In genomic region chr8:89153605-89154004, GRCm38 (mm10) we compare ENCODE assay signal across 17 mouse cellular contexts.
"Had no signal": no experiment of that assay in that cellular context is flagged by ENCODE, and none has a peak within 500 bp of the region (broad histone marks: within the 10 kb centered on the region; RNA-seq: fewer than 3 reads in every experiment).

No protein-coding gene starts in this region.

- ATAC-seq: liver, embryonic 12.5 days; midbrain, embryonic 15.5 days had no signal

- H3K4me1 ChIP-seq: liver, embryonic 12.5 days had no signal

- H3K27ac ChIP-seq: liver, embryonic 12.5 days; liver, embryonic 14.5 days; midbrain, embryonic 10.5 days; neural tube, embryonic 13.5 days; neural tube, embryonic 15.5 days had no signal

- H3K36me3 ChIP-seq: liver, embryonic 12.5 days; midbrain, embryonic 10.5 days; midbrain, embryonic 13.5 days; midbrain, embryonic 15.5 days; neural tube, embryonic 13.5 days; neural tube, embryonic 15.5 days had no signal

- H3K9me3 ChIP-seq: liver, embryonic 12.5 days; midbrain, embryonic 10.5 days; midbrain, embryonic 13.5 days; midbrain, embryonic 15.5 days; neural tube, embryonic 13.5 days; neural tube, embryonic 15.5 days had no signal

- H3K27me3 ChIP-seq: liver, embryonic 12.5 days; midbrain, embryonic 13.5 days; midbrain, embryonic 15.5 days; neural tube, embryonic 13.5 days had no signal

- H3K4me3 ChIP-seq: liver, embryonic 12.5 days; midbrain, embryonic 10.5 days; midbrain, embryonic 13.5 days; midbrain, embryonic 15.5 days; myocyte; neural tube, embryonic 13.5 days; neural tube, embryonic 15.5 days had no signal

- H3K9ac ChIP-seq: liver, embryonic 12.5 days; liver, embryonic 14.5 days; midbrain, embryonic 13.5 days; midbrain, embryonic 15.5 days; neural tube, embryonic 15.5 days had no signal

- DNase-seq: lung, adult 2 months; lung, postnatal 10 days; right cerebral cortex, adult 18-20 months; right cerebral cortex, postnatal 25 days; right cerebral cortex, postnatal 4 days; spleen, adult 18-20 months; thymus, adult 18-20 months; thymus, postnatal 14 days; thymus, postnatal 36 days had no signal

- H3K4me2 ChIP-seq: liver, embryonic 12.5 days had no signal
